Mouse (Mus musculus) gastrocnemius, postnatal 36 days (tissue): ENCODE data around the gene Rad51c. TPM values are rescaled to one million over a fixed set of nuclear protein-coding genes. Genes with fewer than 3 reads are reported as not detected.
"Not testable (repeated sequence)": the region's sequence is repeated elsewhere in the genome, so short reads cannot be mapped to it uniquely, and the experiment has no call there.

ENCODE experiments used
- DNase-seq, 2 experiments: peaks; one replicate each; pipeline ENCODE4 v3.0.0; 2022
- intact Hi-C: fragments of 180-260 bp; cut with DNase I; formaldehyde crosslinking; loops from one replicate; pipeline ENCODE4 v1.15.1; 2025
- total RNA-seq, 2 experiments: library from RNA; stranded (reverse); gene quantifications; 2 replicates each; pipeline ENCODE4 v1.2.3; 2021

Gene Rad51c
- total RNA-seq, 2 experiments from 2014 or later, result 0.32 to 0.41 TPM

DNA sequence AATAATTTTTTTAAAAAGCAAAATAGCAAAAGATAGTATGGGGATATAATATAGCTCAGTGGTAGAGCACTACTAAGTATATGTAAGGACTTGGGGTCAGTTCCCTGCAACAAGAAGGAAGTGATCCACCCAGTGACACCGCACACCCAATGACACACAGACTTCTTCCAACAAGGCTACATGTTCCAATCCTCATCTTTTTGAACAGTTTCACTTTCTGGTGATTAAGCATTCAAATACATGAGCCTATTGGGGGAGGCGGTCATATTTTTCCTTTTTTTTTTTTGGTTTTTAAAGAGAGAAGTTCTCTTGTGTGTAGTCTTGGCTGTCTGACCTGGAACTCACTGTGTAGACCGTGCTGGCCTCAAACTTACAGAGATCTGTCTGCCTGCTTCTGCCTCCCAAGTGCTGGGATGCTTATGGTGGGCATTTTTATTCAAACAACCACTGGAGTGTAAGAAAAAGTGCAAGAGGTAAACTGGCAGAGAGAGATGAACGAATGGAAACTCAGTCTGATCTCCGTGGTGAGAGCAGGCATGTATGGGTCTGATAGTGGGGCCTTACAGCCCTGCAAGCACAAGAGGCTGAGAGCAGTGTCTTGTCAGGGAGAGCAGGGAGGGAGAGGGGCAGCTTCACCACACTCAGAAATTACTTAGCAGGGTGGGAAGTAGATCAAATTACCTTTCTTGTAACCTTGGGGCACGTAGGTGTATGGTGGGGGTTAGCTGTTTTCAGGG is 28.3 kb upstream of the Rad51c start:
- DNase-seq, result no peak
- intact Hi-C loops, result no loop called here

DNA sequence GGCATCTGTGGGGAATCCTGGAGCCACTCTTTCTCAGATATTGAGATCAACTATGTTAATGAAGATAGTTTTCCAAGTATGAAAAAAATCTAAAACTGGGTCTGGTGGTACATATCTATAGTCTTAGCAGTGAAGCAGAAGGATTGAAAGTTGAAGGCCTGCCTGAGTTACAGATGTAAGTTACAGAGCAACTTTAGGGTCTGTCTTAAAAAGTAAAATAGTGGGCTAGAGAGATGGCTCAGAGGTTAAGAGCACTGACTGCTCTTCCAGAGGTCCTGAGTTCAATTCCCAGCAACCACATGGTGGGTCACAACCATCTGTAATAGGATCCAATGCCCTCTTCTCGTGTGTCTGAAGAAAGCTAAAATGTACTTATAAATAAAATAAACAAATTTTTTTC is 27.7 kb upstream of the Rad51c start:
- intact Hi-C loops, result no loop called here
- DNase-seq, result no peak

DNA sequence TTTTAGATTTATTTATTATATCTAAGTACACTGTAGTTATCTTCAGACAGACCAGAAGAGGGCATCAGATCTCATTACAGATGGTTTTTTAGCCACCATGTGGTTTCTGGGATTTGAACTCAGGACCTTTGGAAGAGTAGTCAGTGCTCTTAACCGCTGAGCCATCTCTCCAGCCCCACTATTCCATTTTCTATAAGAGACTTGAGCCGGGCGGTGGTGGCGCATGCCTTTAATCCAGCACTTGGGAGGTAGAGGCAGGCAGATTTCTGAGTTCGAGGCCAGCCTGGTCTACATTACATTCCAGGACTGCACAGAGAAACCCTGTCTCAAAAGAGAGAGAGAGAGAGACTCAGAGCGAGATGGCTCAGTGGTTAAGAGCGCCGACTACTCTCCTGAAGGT is 27.1 kb upstream of the Rad51c start:
- intact Hi-C loops, DNase-seq: not testable (repeated sequence)

DNA sequence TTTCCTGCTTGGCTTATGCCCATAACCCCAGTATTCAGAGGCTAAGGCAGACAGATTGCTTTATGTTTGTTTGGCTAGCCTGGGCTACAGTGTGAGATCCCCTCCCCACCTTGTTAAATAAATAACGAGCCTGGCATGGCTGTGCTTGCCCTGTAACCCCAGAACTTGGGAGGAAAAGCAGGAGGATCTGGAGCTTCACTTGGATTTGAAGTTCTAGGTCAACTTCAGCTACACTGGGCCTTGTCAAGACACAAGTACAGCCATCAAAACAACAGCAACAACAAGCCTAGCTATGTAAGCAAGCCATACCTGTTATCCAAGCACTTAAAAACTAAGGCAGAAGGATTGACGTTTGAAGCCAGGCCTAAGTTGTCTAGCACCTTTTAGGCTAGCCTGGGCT is 25.6 kb upstream of the Rad51c start:
- no peak for DNase-seq
- intact Hi-C loops, result no loop called here

DNA sequence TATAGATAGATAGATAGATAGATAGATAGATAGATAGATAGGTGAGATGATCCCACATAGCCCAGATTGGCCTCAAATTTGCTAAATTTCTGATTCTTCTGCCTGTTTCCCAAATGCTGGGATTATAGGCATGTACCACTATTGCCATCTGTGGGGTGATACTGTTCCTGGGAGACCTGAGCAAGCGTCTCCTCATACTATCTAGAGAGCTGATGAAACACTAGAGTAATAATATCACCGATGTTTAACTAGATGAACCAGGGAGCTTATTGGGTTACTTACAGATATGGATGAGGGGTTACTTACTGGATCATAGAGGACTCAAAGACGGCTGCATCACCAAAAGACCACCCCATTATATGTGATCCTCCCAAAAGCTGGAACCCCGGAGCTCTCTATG is 24.6 kb upstream of the Rad51c start:
- DNase-seq, result no peak
- intact Hi-C loops, result loop anchor here (2.0 kb wide), 1 partner anchor 13 kb away; no protein-coding TSS in a partner anchor

DNA sequence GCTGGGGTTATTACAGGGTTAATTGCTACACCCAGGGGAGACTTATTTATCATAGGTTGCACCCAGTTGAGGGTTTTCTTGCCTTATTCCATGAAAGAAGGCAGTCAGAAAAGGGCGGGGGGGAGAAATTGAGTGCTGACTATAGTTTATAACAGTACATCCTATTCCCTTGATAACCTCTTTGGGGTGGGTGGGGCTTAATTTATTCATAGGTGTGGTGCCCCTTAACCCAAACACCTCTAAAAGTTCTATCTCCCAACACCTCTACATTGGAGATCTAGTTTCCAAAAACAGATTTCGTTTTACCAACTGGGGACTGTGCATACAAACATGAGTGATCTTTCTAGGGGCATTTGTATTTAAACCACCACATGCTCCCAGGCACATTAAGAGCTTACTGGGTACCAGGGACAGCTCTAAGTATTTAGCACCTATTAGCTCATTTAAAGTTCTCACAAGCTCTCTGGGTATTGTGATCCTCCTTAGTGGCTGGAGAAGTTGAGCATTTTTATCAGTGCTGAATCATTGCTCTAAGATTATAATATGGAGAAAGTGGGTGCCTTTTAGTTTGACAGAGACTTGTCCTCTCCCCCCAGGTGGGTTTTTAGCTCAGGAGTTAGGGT is 23.4 kb upstream of the Rad51c start:
- DNase-seq, result no peak
- intact Hi-C loops, result loop anchor here (2.0 kb wide), 1 partner anchor 15 kb away; no protein-coding TSS in a partner anchor

DNA sequence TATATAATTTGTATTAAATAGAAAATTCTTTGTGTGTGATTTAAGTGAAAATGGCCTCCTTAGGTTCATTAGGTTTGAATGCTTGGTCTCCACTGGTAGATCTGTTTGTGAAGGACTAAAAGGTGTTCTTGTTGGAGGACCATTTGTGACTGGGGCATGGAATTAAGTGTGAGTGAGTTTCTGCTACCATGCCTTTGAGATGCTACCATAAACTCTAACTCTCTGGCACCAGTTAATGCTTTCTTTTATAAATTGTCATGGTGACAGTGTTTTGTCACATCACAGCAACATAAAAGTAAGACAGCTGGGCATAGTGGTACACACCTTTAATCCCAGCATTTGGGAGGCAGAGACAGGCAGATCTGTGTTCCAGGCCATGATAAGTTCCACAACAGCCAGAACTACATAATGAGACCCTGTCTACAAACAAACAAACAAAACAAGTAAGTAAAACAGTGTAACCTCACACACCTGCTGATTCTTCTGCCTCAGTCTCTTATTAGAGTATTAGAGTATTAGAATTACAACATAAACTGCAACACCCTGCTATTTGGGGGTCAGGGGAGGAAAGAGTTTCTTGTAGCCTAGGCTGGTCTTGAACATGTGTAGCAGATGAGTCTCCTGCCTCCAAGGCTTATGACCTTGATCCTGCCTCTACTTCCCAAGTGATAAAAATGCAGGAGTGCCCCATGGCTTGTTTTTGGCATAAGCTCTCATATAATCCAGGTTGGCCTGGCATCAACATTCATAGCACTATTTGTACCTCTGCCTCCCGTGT is 22.7 kb upstream of the Rad51c start:
- DNase-seq, result no peak
- intact Hi-C loops, result loop anchor here (2.0 kb wide), 2 partner anchors 15 to 43 kb away; no protein-coding TSS in a partner anchor

DNA sequence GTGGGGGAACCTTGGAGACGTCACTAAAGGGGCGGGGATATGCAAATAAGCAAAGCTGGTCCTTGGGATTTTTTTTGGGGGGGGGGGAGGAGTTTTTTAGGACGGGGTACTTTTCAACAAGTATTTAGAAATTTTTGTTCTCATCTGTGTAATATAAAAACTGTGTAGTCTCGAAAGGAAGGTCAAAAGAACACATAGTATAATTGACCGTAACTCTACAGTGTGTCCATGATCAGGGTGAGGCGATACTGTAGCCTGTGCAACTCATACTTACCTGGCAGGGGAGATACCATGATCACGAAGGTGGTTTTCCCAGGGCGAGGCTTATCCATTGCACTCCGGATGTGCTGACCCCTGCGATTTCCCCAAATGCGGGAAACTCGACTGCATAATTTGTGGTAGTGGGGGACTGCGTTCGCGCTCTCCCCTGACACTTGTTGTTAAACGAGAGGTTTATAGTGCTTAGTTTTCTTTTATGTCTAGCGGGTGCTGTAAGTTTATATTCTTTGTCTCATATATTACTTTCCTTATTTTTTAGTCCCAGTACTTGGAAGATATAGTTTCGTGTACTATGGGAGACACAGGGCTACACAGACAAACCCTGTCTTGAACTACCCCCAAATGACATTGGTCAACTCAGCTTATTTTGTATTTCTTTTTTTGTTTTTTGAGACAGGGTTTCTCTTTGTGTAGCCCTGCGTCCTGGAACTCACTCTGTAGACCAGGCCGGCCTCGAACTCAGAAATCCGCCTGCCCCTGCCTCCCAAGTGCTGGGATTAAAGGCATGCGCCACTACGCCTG is 21.9 kb upstream of the Rad51c start:
- intact Hi-C loops, result loop anchor here (2.0 kb wide), 1 partner anchor 44 kb away; no protein-coding TSS in a partner anchor
- DNase-seq, result peak; percentile 73 to 79

DNA sequence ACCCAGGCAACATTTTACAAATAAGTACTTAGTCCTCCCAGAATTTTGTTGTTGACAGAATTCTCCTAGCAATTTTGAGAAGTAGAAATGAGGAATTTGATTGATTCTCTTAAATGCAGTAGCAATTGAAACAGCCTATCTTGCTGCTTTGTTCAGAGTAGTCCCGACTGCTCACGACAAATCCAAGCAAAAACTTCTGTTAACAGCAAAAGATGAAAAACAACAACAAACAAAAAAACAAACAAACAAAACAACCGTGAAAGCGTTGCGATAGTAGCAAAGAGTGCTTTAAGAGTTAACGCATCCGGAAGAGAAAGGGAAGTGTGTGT is 21.3 kb upstream of the Rad51c start:
- no peak for DNase-seq
- intact Hi-C loops, result loop anchor here (2.0 kb wide), 1 partner anchor 45 kb away; no protein-coding TSS in a partner anchor

DNA sequence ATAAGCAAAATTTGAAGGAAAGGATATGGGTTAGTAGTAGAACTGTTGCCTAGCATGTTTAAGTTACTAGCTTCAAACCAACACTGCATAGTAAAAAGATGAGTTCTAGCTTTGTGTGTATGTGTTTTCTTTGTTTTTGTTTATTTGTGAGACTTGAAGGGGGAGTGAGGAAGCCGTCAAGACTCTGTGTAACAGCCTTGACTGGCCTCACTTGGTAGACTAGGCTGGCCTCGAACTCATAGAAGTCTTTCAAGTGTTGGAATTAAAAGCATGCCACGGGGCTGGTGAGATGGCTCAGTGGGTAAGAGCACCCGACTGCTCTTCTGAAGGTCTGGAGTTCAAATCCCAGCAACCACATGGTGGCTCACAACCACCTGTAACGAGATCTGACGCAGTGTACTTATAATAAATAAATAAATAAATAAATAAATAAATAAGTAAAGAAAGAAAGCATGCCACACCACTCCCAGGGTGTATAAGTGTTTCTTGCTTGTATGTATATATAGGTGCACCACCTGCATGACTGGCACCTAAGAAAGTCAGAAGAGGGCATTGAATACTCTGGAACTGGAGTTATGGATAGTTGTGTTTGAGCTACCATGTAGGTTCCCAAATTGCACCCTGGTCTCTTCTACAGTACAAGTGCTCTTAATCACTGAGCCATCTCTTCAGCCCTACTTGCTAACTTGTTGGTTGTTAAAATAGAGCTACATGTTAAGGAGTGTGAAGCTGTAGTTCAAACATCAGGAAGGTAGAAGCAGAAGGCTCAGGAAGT is 19.0 kb upstream of the Rad51c start:
- DNase-seq, result no peak
- intact Hi-C loops, result no loop called here

DNA sequence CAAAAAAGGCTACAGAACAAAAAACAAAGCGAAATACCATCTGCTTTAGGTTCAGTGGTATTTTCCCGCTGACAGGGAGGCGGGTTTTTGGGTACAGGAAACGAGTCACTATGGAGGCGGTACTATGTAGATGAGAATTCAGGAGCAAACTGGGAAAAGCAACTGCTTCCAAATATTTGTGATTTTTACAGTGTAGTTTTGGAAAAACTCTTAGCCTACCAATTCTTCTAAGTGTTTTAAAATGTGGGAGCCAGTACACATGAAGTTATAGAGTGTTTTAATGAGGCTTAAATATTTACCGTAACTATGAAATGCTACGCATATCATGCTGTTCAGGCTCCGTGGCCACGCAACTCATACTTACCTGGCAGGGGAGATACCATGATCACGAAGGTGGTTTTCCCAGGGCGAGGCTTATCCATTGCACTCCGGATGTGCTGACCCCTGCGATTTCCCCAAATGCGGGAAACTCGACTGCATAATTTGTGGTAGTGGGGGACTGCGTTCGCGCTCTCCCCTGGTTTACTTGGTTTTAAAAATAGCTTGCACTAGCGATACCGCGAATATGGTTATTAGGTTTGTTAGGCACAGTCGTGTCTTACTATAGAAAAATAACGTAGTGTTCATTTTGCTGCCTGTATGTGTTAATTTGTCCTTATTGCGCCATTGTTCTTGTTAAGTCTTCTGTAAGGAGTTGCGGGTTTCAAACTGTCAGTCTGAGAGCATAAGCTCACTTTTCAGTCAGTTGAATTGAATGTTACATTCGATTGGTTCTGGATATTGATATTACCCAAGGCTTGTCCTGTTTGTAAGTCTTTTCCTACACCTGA is 18.0 kb upstream of the Rad51c start:
- peak; percentile 61 to 79 for DNase-seq
- intact Hi-C loops, result no loop called here

DNA sequence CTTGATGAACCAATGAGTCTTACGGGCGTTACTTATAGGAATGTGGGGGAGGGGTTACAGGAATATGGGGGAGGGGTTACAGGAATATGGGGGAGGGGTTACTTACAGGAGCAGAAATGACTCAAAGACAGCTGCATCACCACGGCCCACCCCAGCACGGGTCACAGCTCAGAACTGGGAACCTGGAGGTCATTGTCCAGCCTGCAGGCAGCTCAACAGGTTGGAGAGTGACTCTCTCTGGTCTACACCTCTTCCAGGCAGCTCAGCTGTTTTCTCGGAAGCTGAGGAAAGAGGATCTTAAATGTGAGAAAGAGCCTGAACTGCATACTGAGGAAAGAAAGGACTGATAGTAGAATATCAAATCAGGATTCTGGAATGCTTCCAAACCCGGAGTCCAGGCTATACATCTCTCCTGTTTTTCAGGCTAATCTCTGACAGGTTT is 17.0 kb upstream of the Rad51c start:
- intact Hi-C loops, result no loop called here
- DNase-seq, result no peak

DNA sequence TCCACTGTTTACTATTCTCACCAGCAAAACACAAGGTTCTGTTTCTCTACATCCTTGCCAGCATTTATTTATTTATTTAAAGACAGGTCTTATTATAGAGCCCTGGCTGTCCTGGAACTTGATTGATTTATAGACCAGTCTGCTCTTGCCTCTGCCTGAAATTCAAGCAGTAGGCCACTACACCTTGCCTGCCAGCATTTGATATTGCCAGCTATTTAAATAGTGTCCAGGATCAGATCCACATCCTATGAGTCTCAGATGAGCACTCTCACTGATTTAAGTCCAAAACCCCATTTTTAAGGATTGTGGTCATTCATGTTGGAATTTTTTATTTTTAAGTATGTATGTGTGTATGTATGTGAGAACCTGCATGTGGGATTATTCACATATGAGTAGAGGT is 16.1 kb upstream of the Rad51c start:
- intact Hi-C loops, result no loop called here
- DNase-seq, result no peak

DNA sequence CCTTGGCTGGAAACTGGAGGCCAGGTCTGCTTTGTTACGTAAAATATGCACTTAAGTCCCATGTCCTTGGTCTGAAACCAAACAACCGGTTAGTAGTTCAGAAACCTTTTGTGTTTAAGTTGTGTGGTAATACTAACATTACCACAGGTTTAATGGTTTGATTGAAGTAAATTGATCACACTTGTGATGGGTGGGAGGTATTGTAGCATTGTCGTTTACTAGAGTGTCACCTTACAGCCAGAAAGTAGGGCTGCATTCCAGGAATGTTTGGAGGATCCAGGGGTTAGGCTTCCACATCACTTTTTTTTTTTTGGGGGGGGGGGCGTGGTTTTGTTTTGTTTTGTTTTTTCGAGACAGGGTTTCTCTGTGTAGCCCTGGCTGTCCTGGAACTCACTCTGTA is 11.4 kb upstream of the Rad51c start:
- no peak for DNase-seq
- intact Hi-C loops, result no loop called here

DNA sequence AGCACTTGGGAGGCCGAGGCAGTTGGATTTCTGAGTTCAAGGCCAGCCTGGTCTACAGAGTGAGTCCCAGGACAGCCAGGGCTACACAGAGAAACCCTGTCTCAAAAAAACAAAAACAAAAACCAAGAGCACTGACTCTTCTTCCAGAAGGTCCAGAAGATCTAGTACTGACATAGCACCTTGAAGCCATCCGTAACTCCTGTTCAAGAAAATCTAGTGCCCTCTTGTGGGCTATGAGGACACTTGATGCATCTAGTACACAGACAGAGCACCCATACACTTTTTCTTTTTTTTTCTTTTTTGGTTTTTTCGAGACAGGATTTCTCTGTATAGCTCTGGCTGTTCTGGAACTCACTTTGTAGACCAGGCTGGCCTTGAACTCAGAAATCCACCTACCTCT is 8.7 kb upstream of the Rad51c start:
- DNase-seq, result not testable (repeated sequence)
- intact Hi-C loops, result loop anchor here (5.0 kb wide), 1 partner anchor 196 kb away; no protein-coding TSS in a partner anchor

DNA sequence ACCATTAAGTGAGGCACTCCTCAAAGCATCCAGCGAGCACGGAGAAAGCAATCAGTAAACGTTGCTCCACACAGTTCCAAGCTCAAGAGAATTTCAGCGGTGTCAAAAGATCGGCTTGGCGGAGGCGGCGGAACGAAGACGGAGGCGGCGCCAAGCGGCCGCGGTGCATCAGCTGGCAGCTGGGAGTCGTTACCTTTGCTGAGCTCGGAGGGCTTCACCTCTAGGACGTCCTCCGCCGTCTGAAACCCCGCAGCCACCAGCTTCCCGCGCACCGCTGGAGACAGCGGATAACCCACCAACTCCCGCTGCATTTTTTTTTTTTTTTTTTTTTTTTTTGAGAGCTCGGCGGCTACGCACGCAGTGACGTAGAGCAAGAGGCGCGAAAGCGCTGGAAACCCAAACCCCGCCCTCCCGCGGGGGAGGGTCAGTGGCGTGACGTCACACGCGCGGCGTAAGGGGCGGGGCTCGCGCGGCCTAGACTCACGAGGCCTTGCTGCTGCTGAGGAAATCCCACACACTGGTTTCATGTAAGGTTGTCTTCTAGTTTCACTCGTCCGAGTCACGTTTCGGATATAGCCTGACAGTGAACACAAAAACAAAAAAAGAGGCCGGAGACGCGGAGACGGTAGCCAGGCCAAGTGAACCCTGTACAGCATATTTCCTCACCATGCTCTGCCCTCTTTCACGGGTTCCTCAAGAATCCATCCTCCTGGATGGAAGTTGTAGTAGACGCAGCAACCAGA is 472 bp downstream of the Rad51c start:
- peak; percentile 92 to 93 for DNase-seq

DNA sequence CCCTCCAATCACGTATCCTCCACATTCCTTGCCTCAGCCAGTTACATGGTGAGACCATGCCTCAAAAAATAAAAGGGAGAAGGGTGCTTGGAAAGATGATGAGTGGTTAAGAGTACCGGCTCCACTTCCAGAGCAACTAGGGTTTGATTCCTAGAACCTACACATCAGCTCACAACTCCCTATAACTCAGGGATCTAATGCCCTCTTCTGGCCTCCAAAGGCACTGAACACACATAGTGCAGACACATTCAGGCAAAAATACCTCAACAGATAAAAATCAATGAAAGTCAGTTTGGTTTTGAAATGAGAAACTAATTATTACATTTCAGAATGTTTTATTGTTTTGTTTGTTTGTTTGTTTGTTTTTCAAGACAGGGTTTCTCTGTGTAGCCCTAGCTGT is 6.4 kb downstream of the Rad51c start:
- intact Hi-C loops, result no loop called here
- DNase-seq, result no peak

More for the DNA sequence above, 472 bp downstream of the Rad51c start:
- intact Hi-C loops, result no loop called here

DNA sequence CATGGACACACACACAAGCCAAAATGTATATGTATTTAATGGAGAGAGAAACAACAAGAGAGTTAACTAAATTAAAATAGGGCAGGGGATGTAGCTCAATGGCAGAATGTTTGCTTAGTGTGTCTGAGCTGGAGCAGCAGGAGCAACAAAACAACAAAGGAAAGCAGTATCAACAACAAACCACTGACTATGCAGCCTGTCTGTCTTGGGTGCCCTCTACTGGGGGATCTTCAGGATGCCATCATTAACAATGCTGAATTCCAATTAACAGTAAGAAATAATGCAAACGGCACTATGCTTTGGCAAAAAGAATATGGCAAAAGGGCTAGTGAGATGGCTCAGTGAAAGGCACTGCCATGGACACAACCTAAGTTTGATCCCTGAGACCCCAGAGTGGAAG is 10.9 kb downstream of the Rad51c start:
- no peak for DNase-seq
- intact Hi-C loops, result no loop called here
